Mouse (Mus musculus) midbrain, embryonic 12.5 days (tissue): ENCODE measurements at regions not wholly inside any gene's neighbourhood (a gene's known extent, or its start where the extent isn't known, plus 50 kb on each side); places are given as distances from the start of the nearest gene placed in this dataset.
A peak's percentile ranks its signal among the peaks of the same experiment; 100 is the strongest.

Experiments
- ATAC-seq: fragments of 200-750 bp; cut with Nextera tagmentation; 2 replicates; pipeline ENCODE4 v1.8.0; 2017; ENCODE audit warnings: low read depth, moderate TSS enrichment, moderate library complexity; ENCODE audit not compliant: low FRiP score
- H3K27ac ChIP-seq: fragments of 300-500 bp; sonication (generic); replicated peaks from 2 replicates; pipeline ENCODE4 v1.5.1; 2016; ENCODE audit warnings: mild to moderate bottlenecking
- H3K27me3 ChIP-seq: fragments of 300-500 bp; sonication (generic); 2 replicates; pipeline ENCODE4 v1.6.1; 2016; ENCODE audit warnings: mild to moderate bottlenecking
- H3K36me3 ChIP-seq: fragments of 300-500 bp; sonication (generic); 2 replicates; pipeline ENCODE4 v1.6.1; 2016
- H3K4me1 ChIP-seq: fragments of 300-500 bp; sonication (generic); 2 replicates; pipeline ENCODE4 v1.6.1; 2016
- H3K4me2 ChIP-seq: fragments of 300-500 bp; sonication (generic); replicated peaks from 2 replicates; pipeline ENCODE4 v1.6.1; 2016; ENCODE audit warnings: mild to moderate bottlenecking, moderate library complexity
- H3K4me3 ChIP-seq: fragments of 300-500 bp; sonication (generic); 2 replicates; pipeline ENCODE4 v1.5.1; 2016; ENCODE audit warnings: mild to moderate bottlenecking
- H3K9ac ChIP-seq: fragments of 300-500 bp; sonication (generic); replicated peaks from 2 replicates; pipeline ENCODE4 v1.6.1; 2016; ENCODE audit warnings: mild to moderate bottlenecking, moderate library complexity
- H3K9me3 ChIP-seq: fragments of 300-500 bp; sonication (generic); 2 replicates; pipeline ENCODE4 v1.6.1; 2016; ENCODE audit warnings: mild to moderate bottlenecking
- WGBS: fragments of 180-500 bp; shearing (Covaris S2); methylation state at CpG from one replicate; pipeline ENCODE4 v1.1.7; 2016; 5-methylcytosine and 5-hydroxymethylcytosine counted together

DNA sequence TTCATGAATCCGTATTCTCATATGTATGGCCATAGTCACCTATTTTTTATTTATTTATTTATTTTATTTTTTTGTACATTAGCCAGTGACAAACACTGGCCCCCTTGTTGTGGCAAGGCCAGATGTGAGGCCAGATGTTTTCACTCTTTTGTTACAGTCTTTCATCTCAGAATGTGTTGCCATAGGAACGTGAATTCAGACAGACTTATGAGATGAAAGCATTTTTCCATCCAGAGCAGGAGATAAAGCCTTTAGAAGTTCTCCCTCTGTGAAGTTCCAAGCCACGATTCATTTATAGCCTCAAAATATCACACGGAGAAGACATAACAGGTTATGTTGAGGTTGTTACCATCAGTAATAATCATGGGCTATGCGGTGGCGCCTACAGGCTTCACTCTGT lies 220.9 kb downstream of the Arpp21 start:
- no peaks in the 10 kb centered on the region for H3K9me3 ChIP-seq
- no peaks in the 10 kb centered on the region for H3K36me3 ChIP-seq
- ATAC-seq, result no peak
- no peak overlapping the region for H3K4me2 ChIP-seq
- H3K27ac ChIP-seq, result no peak overlapping the region
- no peaks in the 10 kb centered on the region for H3K27me3 ChIP-seq
- no peak overlapping the region for H3K4me3 ChIP-seq
- no peak overlapping the region for H3K9ac ChIP-seq
- no peaks in the 10 kb centered on the region for H3K4me1 ChIP-seq
- WGBS, result 79% methylated on average over 6 of the region's 6 CpGs

DNA sequence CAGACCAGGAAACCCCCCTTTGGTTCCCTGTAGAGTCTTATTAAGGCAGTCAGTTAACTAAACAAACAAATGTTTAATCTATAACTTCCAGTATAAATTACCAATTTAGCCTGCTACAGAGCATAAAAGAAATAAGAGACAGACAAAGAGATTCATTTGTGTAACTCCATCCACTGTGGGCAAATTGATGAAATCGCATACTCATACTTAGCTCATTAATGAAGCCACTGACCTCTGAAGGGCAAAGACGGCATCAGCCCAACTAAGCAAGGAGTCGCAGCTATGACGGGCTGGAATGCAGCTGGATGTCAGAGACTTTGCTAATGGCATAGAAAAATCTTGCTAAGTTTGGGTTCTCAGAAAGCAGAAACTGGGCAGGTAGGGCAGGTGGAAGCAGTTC lies 241.3 kb downstream of the Arpp21 start:
- H3K4me2 ChIP-seq, result no peak overlapping the region
- ATAC-seq, result no peak
- H3K9ac ChIP-seq, result no peak overlapping the region
- 56% methylated on average over 4 of the region's 4 CpGs for WGBS
- no peak overlapping the region for H3K4me3 ChIP-seq
- H3K36me3 ChIP-seq, result no peaks in the 10 kb centered on the region
- H3K4me1 ChIP-seq, result peaks cover 5% of the 10 kb centered on the region; the same call in 1 of the 2 replicates
- no peaks in the 10 kb centered on the region for H3K9me3 ChIP-seq
- no peak overlapping the region for H3K27ac ChIP-seq
- no peaks in the 10 kb centered on the region for H3K27me3 ChIP-seq

DNA sequence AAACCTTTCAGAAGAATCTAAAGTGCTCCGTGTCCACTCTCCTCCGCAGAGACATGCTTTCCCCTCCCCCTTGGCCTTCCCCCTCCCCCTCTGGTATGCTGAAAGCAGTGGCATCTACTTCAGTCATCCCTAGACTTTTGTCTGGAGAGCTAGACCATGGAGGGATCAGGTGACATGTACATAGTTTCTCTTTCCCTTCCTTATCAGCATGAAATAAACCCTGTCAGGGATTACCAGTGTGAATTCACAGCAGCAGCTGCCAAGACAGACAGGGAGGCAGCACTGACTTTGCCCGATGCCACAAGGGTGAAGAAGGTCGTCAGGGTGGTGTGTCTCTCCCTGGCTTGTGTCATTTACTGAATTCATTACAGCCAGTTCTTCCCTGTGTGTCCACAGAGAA lies 241.9 kb downstream of the Arpp21 start:
- peaks cover 5% of the 10 kb centered on the region; the same call in 1 of the 2 replicates for H3K4me1 ChIP-seq
- WGBS, result 32% methylated on average over 4 of the region's 4 CpGs
- no peaks in the 10 kb centered on the region for H3K27me3 ChIP-seq
- no peaks in the 10 kb centered on the region for H3K9me3 ChIP-seq
- no peaks in the 10 kb centered on the region for H3K36me3 ChIP-seq
- ATAC-seq, result no peak
- H3K27ac ChIP-seq, result no peak overlapping the region
- no peak overlapping the region for H3K9ac ChIP-seq
- no peak overlapping the region for H3K4me2 ChIP-seq
- no peak overlapping the region for H3K4me3 ChIP-seq

DNA sequence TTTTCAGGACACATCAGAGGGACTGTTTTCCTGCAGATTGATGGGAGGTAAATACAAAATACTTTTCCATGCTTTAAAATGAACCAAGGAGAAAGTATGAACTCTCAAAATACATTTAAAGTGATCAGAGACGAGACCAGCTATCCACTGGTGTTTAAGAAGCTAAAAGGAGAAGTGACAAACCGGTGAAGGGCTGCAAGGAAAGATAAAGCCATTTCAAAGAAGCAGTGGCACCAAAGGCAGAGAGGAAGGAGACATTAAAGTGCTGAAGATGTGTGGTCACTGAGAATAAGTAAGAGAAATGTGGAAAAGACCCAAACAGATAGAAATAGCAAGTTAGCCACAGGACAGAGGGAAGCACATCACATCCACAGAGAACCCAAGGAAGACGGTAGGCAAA lies 245.7 kb downstream of the Arpp21 start:
- Histone ChIP-seq H3K27me3 (no peaks in the 10 kb centered on the region), H3K27ac (no peak overlapping the region), H3K4me1 (peaks cover 5% of the 10 kb centered on the region; the same call in 1 of the 2 replicates), H3K36me3 (no peaks in the 10 kb centered on the region), H3K4me3 (no peak overlapping the region), H3K9ac (no peak overlapping the region), H3K9me3 (no peaks in the 10 kb centered on the region), H3K4me2 (no peak overlapping the region)
- 83% methylated on average over 3 of the region's 3 CpGs for WGBS
- ATAC-seq, result no peak

DNA sequence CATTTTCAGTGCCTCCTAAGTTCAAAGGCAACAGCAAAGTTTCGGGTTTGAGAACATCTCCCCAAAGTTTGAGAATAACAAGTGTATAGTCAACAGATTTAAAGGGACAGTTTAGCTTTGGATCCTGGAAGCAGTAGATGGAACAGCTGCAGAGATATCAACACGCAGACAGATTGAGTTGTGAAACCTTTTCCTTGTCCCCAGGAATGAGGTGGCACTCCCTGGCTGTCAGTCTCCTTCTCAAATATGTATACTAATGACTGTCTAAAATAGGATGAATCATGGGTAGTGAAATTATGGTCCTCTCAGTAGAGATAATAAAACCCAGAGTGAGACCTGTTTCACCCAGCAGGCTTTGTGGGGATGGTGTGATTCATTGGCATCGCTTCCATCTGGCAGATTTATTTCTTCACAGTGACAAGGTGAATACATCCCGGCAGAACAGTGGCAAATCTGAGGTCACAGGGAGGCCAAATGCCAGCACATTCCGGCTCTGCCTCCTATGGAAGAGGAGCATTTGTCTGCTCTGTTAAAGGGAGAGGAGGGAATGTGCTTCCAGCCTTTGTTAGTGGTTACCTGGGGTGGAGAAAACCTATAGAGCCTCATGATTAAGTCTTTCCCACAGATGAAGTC lies 272.2 kb downstream of the Arpp21 start:
- Histone ChIP-seq H3K4me3 (no peak overlapping the region), H3K9ac (no peak overlapping the region), H3K4me2 (no peak overlapping the region), H3K27ac (no peak overlapping the region), H3K27me3 (no peaks in the 10 kb centered on the region), H3K9me3 (no peaks in the 10 kb centered on the region), H3K4me1 (no peaks in the 10 kb centered on the region), H3K36me3 (no peaks in the 10 kb centered on the region)
- WGBS, result 73% methylated on average over 5 of the region's 5 CpGs
- no peak for ATAC-seq

DNA sequence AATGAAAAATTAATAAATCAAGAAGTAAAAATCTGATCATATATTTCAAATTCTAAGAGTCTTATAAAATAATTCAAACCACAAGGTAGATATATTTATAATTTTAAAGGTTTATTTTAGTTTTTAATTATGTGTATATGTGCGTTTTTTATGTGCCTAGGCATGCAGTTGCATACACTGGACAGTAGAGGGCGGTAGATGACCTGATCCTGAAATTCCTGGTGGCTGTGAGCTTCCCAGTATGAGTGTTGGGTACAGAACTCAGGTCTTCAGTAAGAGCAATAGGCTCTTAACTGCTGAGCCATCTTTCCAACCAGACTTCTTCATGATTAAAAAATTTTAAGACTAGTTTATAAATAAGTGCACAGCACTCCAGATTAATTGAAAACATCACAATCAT lies 267.7 kb upstream of the Stac start:
- Histone ChIP-seq H3K27ac (no peak overlapping the region), H3K4me2 (no peak overlapping the region), H3K36me3 (no peaks in the 10 kb centered on the region), H3K9me3 (no peaks in the 10 kb centered on the region), H3K4me1 (no peaks in the 10 kb centered on the region), H3K27me3 (no peaks in the 10 kb centered on the region), H3K4me3 (no peak overlapping the region), H3K9ac (no peak overlapping the region)
- 41% methylated on average over 2 of the region's 2 CpGs for WGBS
- no peak for ATAC-seq

DNA sequence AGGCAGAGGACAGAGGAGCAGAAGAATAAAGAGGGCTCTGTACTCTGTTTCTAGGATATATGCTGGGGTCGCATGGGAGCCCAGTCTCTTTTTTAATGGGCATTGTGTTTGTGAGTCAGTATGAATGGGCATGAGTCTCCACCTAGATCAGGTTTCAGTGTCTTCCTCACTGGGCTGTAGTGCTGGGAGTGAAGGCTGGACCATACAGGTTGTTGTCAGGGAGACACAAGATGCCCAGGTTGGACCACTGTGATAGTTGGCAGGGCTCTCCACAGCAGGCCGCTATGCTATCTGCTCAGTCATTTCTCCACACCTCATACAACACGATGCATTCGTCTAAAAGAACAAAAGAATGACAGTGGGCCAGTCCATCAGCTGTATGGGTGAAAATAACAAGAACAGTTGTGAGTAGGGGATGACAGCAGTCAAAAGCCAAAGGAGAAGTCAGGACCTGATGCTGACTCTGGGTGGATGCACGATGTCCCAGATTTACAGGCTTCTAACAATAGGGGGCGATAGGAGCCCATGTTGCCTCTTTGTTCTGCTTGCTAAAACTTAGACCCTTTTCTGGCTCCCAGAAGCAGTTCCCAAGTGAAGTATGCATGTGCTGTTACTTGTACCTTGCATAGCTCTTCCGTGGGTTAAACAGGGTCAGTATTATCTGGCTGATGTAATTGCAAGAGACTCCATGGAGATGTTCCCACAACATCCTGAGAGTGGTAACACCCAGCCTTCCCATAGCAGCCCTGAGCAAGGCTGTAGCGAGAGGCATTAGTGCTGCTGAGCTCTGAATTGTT lies 249.3 kb upstream of the Stac start:
- H3K4me1 ChIP-seq, result no peaks in the 10 kb centered on the region
- no peak overlapping the region for H3K4me2 ChIP-seq
- no peaks in the 10 kb centered on the region for H3K36me3 ChIP-seq
- no peaks in the 10 kb centered on the region for H3K9me3 ChIP-seq
- H3K27ac ChIP-seq, result no peak overlapping the region
- no peaks in the 10 kb centered on the region for H3K27me3 ChIP-seq
- no peak overlapping the region for H3K9ac ChIP-seq
- peak; percentile 41; the same call in 1 of the 2 replicates for ATAC-seq
- no peak overlapping the region for H3K4me3 ChIP-seq
- WGBS, result 50% methylated on average over 8 of the region's 8 CpGs

DNA sequence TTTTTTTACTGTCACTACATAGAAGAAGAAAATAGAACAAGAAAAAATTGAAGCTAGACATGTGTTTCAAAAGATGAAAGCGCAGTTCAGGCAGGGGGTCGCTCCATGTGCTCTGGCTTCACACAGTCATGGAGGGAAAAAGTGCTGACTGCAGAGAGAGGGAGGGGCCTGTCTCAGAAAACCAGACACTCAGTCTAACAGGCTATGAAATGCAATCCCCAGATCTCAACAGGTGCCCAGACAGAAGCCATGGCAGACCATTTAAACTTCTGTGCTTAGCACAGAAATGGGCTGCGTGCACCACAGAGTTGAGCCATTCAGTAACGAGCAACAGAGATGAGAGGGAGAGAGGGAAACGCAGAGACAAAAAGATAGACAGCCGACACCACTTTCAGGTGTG lies 242.3 kb upstream of the Stac start:
- Histone ChIP-seq H3K27me3 (no peaks in the 10 kb centered on the region), H3K27ac (no peak overlapping the region), H3K4me1 (no peaks in the 10 kb centered on the region), H3K9ac (no peak overlapping the region), H3K9me3 (no peaks in the 10 kb centered on the region), H3K36me3 (no peaks in the 10 kb centered on the region), H3K4me2 (no peak overlapping the region), H3K4me3 (no peak overlapping the region)
- WGBS, result 87% methylated on average over 6 of the region's 6 CpGs
- no peak for ATAC-seq

DNA sequence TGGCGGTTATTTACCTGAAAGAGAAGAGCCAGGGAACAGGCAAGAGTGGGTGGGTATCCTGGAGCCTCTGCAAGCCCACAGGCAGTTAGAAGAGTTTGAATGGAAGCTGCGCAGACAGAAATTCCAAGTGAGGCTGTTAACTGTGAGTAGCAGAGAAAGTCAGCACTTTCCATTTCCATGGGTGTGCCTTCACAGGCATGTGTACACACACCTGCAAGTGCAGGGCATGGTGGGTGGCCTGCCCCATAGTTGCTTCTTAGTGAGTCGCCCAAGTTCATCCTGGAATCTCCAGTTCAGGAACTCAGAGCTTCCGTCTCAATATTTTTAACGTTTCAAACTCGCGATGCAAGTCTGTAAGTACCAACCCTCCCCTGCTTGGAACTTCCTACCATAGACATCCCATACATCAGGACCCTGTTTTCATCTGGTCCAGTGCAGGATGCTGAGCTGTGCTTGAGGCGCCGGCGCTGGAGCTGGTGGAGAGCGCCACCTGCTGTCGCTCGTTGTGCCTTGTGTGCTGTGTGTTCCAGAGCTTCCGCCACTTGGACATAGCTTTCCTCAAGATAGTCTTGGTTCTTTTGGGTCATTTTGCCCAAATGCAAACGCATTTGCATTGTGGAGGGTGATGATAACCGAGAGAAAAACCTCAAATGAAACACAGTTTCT lies 228.3 kb upstream of the Stac start:
- Histone ChIP-seq H3K4me2 (no peak overlapping the region), H3K9ac (no peak overlapping the region), H3K4me1 (no peaks in the 10 kb centered on the region), H3K27me3 (peaks cover 3% of the 10 kb centered on the region; the same call in 1 of the 2 replicates), H3K9me3 (no peaks in the 10 kb centered on the region), H3K4me3 (no peak overlapping the region), H3K27ac (no peak overlapping the region), H3K36me3 (no peaks in the 10 kb centered on the region)
- ATAC-seq, result peak; percentile 77
- 19% methylated on average over 16 of the region's 16 CpGs for WGBS

DNA sequence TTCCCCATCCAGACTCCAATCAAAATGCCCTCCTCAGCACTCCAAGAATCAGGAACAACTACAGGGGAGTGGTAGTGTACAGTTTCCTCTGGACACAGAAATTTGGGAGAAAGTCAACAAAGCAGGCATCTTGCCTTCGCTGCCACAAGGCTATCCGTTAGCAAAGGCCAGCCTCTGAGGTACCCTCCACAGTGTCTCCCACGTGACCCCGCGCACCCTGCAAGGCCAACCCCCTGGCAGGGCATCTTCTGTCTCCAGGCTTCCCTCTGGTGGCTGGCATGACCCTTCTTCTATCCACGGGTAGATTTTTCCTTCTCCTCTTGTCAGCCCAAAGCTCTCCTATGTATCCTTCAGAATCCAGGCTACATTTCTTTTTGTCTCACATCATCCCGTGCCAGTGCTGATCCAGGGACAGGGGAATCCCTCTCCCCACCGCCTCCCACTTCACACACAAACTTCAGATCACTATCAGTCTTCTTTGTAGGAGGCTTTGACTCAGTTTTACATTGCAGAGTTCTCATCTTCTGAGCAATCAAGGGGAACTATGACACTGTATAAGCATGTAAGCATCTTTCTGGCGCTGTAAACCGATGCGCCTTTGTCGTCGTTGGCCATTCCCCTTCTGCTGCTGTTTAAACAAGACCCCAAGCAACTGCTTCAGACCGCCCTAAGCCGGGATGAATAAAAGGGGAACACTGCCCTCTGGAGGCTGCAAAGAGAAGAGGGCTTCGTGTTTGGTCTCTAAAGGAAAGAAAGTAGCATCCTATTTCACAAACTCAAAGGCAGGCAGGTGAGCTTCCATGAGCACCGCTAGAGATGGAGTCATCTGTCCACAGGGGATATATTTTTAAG lies 226.8 kb upstream of the Stac start:
- H3K27ac ChIP-seq, result no peak overlapping the region
- no peak overlapping the region for H3K9ac ChIP-seq
- WGBS, result 32% methylated on average over 17 of the region's 17 CpGs
- H3K36me3 ChIP-seq, result no peaks in the 10 kb centered on the region
- ATAC-seq, result peak; percentile 83
- H3K4me1 ChIP-seq, result no peaks in the 10 kb centered on the region
- no peak overlapping the region for H3K4me3 ChIP-seq
- peak overlapping the region; percentile 42 for H3K4me2 ChIP-seq
- H3K27me3 ChIP-seq, result peaks cover 3% of the 10 kb centered on the region; the same call in 1 of the 2 replicates
- no peaks in the 10 kb centered on the region for H3K9me3 ChIP-seq

DNA sequence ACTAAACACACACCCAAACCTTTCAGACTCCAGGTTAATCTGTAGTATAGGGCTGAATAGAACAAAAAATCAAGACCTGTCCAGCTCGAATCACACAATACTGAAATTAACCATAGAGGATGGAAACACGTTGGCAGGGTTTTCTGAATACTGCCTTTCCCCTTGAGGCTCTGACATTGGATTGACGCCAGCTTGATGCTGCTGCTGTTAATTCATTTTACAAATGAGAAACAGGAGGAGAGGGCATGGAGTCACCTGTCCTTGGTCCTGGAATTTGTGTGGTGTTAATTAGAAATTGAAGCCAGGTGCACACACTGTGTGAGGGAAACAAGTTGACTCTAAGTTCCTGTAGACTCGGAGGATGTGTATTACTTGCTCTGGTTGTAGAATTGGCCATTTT lies 218.7 kb upstream of the Stac start:
- no peaks in the 10 kb centered on the region for H3K27me3 ChIP-seq
- H3K27ac ChIP-seq, result no peak overlapping the region
- 72% methylated on average over 4 of the region's 4 CpGs for WGBS
- no peak overlapping the region for H3K4me2 ChIP-seq
- no peaks in the 10 kb centered on the region for H3K4me1 ChIP-seq
- H3K36me3 ChIP-seq, result no peaks in the 10 kb centered on the region
- no peaks in the 10 kb centered on the region for H3K9me3 ChIP-seq
- no peak for ATAC-seq
- no peak overlapping the region for H3K9ac ChIP-seq
- no peak overlapping the region for H3K4me3 ChIP-seq

DNA sequence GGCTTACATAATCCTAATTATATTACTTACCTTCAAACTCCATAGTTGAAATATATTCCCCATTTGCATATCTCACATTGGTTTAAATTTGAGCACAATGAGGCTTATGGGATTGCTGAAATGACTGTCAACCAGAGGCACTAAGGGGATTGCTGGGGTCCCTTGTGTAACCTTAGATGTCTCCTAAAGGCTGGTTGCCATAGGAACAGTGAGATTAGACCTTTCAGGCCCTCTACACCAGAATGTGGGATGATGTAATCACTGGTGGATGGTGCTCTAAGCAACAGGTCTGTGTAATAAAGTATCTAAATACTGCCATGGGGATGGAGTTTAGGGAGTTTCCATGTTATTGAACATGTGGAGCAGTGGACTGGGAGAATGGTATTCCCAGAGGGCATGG lies 210.0 kb upstream of the Stac start:
- Histone ChIP-seq H3K4me3 (no peak overlapping the region), H3K9ac (no peak overlapping the region), H3K4me1 (no peaks in the 10 kb centered on the region), H3K9me3 (no peaks in the 10 kb centered on the region), H3K27me3 (no peaks in the 10 kb centered on the region), H3K27ac (no peak overlapping the region), H3K36me3 (no peaks in the 10 kb centered on the region), H3K4me2 (no peak overlapping the region)
- no peak for ATAC-seq
